Mouse (Mus musculus): ENCODE measurements around the gene Kctd4.

Gene Kctd4

DNA sequence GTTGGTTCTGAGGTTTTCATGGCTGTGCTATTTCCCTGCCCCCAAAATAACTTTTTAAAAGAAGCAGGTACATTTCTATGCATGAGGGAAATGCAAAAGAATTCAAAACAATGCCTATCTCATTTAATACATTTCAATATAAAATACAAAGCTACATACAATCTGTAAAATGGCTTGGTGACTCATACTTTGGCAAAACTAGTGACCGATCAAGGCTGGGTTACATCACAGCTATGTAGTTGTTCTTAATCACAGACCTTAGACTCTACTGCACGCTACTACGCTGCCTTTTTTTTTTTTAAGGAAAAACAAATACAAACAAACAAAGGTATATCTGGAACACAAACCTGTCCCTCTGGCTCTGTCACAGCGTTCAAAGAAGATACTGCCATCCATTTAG is 37.6 kb downstream of the Kctd4 start:
- no peak for DNase-seq

DNA sequence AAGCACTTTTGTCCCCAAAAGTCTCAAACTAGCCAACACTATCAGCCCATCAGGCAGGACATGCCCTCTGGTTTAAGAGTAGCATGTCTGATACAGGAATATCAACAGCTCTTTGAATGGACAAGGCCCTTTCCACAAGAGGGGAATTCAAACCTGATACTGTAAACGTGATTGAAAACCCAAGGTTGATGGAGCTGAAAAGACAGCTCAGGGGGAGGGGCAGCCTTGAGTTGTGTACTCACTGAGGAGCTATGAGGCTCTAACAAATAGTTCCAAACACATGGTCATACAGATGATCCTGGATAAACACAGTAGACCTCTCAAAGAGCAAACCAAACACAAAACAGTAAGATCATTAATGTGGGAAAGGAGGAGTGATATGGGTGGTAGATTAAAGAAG is 43.3 kb downstream of the Kctd4 start:
- no peak for DNase-seq

DNA sequence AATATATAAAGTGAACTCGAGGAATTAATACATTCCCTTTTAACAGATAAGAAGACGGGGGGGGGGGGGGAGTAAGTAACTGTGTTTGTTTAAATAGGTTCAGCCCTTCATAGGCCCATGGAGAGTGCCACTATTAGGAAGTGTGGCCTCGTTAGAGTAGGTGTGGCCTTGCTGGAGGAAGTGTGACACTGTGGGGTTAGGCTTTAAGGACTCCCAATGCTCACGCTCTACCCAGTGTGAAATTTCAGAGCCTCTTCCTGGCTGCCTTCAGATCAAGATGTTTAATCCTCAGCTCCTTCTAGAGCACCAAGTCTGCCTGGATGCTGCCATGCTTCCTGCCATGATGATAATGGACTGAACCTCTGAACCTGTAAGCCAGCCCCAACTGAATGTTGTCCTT is 47.0 kb downstream of the Kctd4 start:
- DNase-seq, result no peak

DNA sequence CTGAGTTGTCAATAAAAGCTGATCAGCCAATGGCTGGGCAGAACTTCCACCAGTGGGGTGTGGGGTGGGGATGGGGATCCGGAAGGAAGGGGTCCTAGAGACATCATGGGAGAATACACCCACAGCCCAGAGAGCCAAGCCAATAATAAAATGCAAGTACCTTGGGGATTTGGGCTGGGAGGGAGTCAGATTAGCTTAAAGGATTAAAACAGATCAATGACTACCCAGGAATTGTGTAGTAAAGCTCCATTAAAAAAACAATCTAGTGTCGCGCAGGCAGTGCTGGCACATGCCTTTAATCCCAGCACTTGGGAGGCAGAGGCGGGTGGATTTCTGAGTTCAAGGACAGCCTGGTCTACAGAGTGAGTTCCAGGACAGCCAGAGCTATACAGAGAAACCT is 50.2 kb downstream of the Kctd4 start:
- no peak for DNase-seq

DNA sequence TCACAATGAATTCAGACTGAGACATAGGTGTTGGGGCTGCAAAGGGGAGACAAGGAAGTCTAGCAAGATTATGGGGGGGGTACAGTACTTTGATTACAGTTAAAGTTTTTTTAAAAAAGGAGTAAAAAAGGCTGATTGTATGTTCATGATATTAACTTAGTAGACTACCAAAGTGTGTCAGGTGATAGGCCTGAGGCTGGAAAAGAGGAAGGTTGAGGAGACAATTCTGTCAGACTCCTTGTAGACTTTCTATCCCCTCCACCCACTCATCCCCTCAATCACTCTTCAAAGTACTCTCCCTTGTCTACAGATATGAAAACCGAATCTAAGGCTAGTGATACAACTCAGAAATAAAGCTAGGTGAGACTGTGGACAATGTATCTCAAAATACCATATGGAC is 53.4 kb downstream of the Kctd4 start:
- no peak for DNase-seq

DNA sequence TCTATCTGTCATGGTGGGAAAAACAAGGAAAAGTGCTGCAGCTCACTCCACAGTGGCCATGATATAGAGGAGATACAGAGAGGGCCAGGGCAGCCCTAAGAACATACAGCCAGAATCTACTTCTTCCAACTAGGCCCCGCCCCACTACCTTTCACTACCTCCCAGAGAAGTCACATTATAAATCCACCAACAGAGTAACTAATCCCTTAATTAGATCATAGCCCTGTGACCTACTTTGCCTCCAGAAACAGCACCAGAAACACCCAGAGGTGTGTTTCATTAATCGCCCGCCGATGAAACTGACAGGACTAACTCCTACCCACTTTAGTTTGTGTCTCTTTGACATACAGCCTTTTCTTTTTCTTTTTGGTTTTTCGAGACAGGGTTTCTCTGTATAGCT is 54.4 kb downstream of the Kctd4 start:
- no peak for DNase-seq

DNA sequence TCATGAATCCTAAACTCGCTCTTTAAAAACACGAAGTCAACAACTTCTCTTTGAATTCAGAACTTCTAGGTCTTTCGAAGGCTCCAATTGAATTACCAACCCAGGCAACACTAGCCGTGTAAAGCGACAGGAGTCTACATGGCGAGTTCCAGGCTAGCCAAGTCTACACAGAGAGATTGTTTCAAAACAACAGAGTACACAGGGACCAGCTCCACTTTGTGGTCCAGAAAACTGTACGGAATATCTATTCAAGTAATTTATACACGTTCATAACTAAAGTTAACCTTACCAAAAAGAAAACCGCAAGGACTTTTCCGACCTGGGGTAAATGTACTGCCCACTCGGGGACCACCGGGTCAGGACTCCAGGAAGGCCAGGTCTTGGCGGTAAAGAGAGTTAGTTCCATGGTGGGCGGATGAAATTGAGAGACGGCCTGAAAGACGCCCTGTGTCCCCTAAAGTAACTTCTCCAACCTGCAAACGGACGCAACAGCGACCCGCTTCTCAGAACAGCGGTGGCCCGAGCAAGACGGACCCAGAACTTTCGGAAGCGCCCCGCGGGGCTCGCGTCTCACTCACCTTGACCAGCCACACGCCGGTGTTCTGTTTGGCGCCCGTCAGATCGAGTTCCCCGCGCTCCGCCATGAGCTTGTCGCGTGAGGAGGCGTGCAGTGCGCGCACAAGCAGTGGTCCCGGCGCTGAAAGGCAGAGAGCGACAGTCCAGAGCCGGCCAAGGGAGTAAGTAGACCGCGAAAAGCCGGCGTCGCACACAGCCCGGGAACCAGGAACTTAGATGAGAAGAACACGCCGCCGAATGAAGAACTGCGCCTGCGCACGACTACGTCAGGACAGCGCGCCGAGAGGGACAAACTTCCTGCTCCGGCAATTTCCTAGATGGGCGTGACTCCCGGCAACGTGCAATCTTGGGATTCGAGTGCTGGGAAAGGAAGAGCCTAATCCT is 55.6 kb downstream of the Kctd4 start, which contains the start of gene Gtf2f2:
Gtf2f2 (minus strand) TSS at position 764 of the 960 bp plus-strand sequence.
- peak; percentile 93 for DNase-seq

DNA sequence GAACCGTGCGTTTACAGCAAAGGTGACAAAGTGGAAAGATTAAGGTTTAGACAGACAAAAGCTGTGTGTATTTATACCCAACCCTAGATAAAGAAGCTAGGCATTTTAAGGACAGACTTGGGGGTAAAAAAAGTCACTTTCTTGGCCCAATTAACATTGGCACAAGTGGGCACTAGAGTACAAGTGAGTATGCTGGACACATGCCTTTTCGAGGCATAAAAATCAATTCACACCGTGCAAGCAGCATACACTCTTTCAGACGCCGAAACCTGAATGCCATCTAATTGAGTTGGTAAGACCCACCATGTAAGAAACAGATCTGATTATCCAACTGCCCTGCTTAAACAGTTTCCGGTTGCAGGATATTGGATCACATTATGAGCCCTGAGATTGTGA is 56.3 kb downstream of the Kctd4 start:
- DNase-seq, result no peak

DNA sequence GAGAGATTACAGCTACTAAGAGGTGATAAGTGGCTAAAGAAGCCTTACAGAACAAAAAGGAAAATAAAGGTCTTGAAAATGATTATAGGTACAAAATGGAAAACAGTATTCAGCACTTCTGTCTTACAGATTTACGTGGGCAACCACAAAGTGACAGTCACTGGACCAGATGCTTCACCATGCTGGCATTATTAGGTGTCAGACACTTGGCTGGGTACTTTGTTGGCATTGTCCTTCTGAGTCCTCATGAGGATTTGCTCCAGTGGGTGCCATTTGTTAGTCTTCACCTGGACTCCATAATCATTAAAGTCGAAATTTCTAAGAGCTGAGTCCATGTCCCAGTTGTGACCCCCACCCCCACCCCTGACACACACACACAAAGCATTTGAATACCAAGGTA is 59.5 kb downstream of the Kctd4 start:
- no peak for DNase-seq

Measured in lung, postnatal 36 days (tissue).